Mouse (Mus musculus) lung, embryonic 16.5 days (tissue): Measurements from ENCODE around the gene Actr3. TPM values are rescaled to one million over a fixed set of nuclear protein-coding genes. Genes with fewer than 3 reads are reported as not detected.

Experiments used
- ATAC-seq: fragments of 200-750 bp; cut with Nextera tagmentation; 2 replicates; pipeline ENCODE4 v1.8.0; 2017; ENCODE audit warnings: low read depth, mild to moderate bottlenecking, moderate library complexity
- H3K27ac ChIP-seq: fragments of 300-500 bp; sonication (generic); 2 replicates; pipeline ENCODE4 v1.5.1; 2014; ENCODE audit warnings: mild to moderate bottlenecking, control low read depth, low read length
- H3K27me3 ChIP-seq: fragments of 300-500 bp; sonication (generic); 2 replicates; pipeline ENCODE4 v1.6.1; 2014; ENCODE audit warnings: low read depth, low read length, mixed read lengths; ENCODE audit not compliant: control insufficient read depth, insufficient read depth
- H3K36me3 ChIP-seq: fragments of 300-500 bp; sonication (generic); 2 replicates; pipeline ENCODE4 v1.6.1; 2014; ENCODE audit warnings: low read length; ENCODE audit not compliant: control insufficient read depth, insufficient read depth
- H3K4me1 ChIP-seq: fragments of 300-500 bp; sonication (generic); replicated peaks from 2 replicates; pipeline ENCODE4 v1.6.1; 2014; ENCODE audit warnings: low read length, mixed read lengths; ENCODE audit not compliant: control insufficient read depth, insufficient read depth
- H3K4me2 ChIP-seq: fragments of 300-500 bp; sonication (generic); 2 replicates; pipeline ENCODE4 v1.6.1; 2014; ENCODE audit warnings: low read depth, low read length, control low read depth
- H3K4me3 ChIP-seq: fragments of 300-500 bp; sonication (generic); 2 replicates; pipeline ENCODE4 v1.5.1; 2014; ENCODE audit warnings: mild to moderate bottlenecking, low read length, control low read depth
- H3K9ac ChIP-seq: fragments of 300-500 bp; sonication (generic); 2 replicates; pipeline ENCODE4 v1.6.1; 2014; ENCODE audit warnings: low read length, control low read depth
- H3K9me3 ChIP-seq: fragments of 300-500 bp; sonication (generic); 2 replicates; pipeline ENCODE4 v1.6.1; 2016; ENCODE audit warnings: low read length; ENCODE audit not compliant: control insufficient read depth
- WGBS: fragments of 180-500 bp; shearing (Covaris S2); extraction: QIAGEN DNeasy Blood & Tissue Kit; methylation state at CpG from one replicate; pipeline ENCODE4 v1.1.7; 2014; 5-methylcytosine and 5-hydroxymethylcytosine counted together
- polyA plus RNA-seq: library from polyadenylated mRNA; unstranded; fragments of >200 nt; fragmentation: Nextera tagmentation; extraction: Ambion mirVana; gene quantifications from 2 replicates; pipeline ENCODE4 v1.2.1, GENCODE M21; 2015

Gene Actr3
- polyA plus RNA-seq, 1 experiment from 2014 or later = 329 TPM

GRCm38 (mm10) chr1:125441679-125442078, 6.2 kb upstream of the Actr3 start:
- WGBS = 39% methylated on average over 7 of the region's 7 CpGs
- peak; percentile 70 for ATAC-seq
- no peak overlapping the region for H3K4me2 ChIP-seq

GRCm38 (mm10) chr1:125441251-125441650, 5.7 kb upstream of the Actr3 start:
- no peak overlapping the region for H3K9ac ChIP-seq
- no peaks in the 10 kb centered on the region for H3K9me3 ChIP-seq
- H3K36me3 ChIP-seq = no peaks in the 10 kb centered on the region
- ATAC-seq = no peak
- H3K27me3 ChIP-seq = no peaks in the 10 kb centered on the region
- H3K4me2 ChIP-seq = no peak overlapping the region
- peaks cover 5% of the 10 kb centered on the region; the same call in 1 of the 2 replicates for H3K4me1 ChIP-seq
- H3K27ac ChIP-seq = peak overlapping the region; percentile 66
- 62% methylated on average over 6 of the region's 6 CpGs for WGBS
- H3K4me3 ChIP-seq = no peak overlapping the region

More at GRCm38 (mm10) chr1:125441679-125442078, 6.2 kb upstream of the Actr3 start:
- H3K36me3 ChIP-seq = no peaks in the 10 kb centered on the region
- H3K27me3 ChIP-seq = no peaks in the 10 kb centered on the region
- H3K4me3 ChIP-seq = no peak overlapping the region
- no peaks in the 10 kb centered on the region for H3K9me3 ChIP-seq
- peaks cover 2% of the 10 kb centered on the region; the same call in 1 of the 2 replicates for H3K4me1 ChIP-seq
- peak overlapping the region; percentile 66; the same call in 1 of the 2 replicates for H3K27ac ChIP-seq
- H3K9ac ChIP-seq = no peak overlapping the region

- H3K4me3 ChIP-seq = no peak overlapping the region
- no peak overlapping the region for H3K27ac ChIP-seq
- no peak overlapping the region for H3K4me2 ChIP-seq
- no peaks in the 10 kb centered on the region for H3K9me3 ChIP-seq
- H3K4me1 ChIP-seq = peaks cover 5% of the 10 kb centered on the region; the same call in 1 of the 2 replicates
- WGBS = 94% methylated on average over 3 of the region's 3 CpGs
- no peaks in the 10 kb centered on the region for H3K36me3 ChIP-seq
- no peaks in the 10 kb centered on the region for H3K27me3 ChIP-seq
- no peak overlapping the region for H3K9ac ChIP-seq
- no peak for ATAC-seq
These were observed 4.0 kb upstream of the Actr3 start for GRCm38 (mm10) chr1:125439556-125439955.

- Histone ChIP-seq H3K9me3 (no peaks in the 10 kb centered on the region), H3K4me1 (peaks cover 5% of the 10 kb centered on the region; the same call in 1 of the 2 replicates), H3K36me3 (no peaks in the 10 kb centered on the region), H3K27ac (no peak overlapping the region), H3K9ac (no peak overlapping the region), H3K27me3 (no peaks in the 10 kb centered on the region), H3K4me2 (no peak overlapping the region), H3K4me3 (no peak overlapping the region)
- WGBS = 87% methylated on average over 2 of the region's 2 CpGs
- no peak for ATAC-seq
These were observed 3.3 kb upstream of the Actr3 start for GRCm38 (mm10) chr1:125438826-125439225.

- no peak for ATAC-seq
- 26% methylated on average over 3 of the region's 3 CpGs for WGBS
- H3K9ac ChIP-seq = no peak overlapping the region
These were observed 2.4 kb upstream of the Actr3 start for GRCm38 (mm10) chr1:125437927-125438326.

GRCm38 (mm10) chr1:125437161-125437560, 1.6 kb upstream of the Actr3 start:
- Histone ChIP-seq H3K4me2 (no peak overlapping the region), H3K4me1 (peaks cover 13% of the 10 kb centered on the region), H3K36me3 (no peaks in the 10 kb centered on the region), H3K9me3 (no peaks in the 10 kb centered on the region), H3K9ac (no peak overlapping the region), H3K27me3 (no peaks in the 10 kb centered on the region), H3K27ac (no peak overlapping the region), H3K4me3 (no peak overlapping the region)
- WGBS = 70% methylated on average over 2 of the region's 2 CpGs
- no peak for ATAC-seq

More at GRCm38 (mm10) chr1:125437927-125438326, 2.4 kb upstream of the Actr3 start:
- H3K27ac ChIP-seq = no peak overlapping the region
- H3K27me3 ChIP-seq = no peaks in the 10 kb centered on the region
- no peak overlapping the region for H3K4me2 ChIP-seq
- H3K36me3 ChIP-seq = no peaks in the 10 kb centered on the region
- no peaks in the 10 kb centered on the region for H3K9me3 ChIP-seq
- H3K4me1 ChIP-seq = peaks cover 9% of the 10 kb centered on the region; the same call in 1 of the 2 replicates
- H3K4me3 ChIP-seq = no peak overlapping the region

GRCm38 (mm10) chr1:125435018-125435368, 534 bp downstream of the Actr3 start:
- 0% methylated on average over 19 of the region's 23 CpGs for WGBS
- H3K4me2 ChIP-seq = peak overlapping the region; percentile 65

GRCm38 (mm10) chr1:125434485-125435001, 984 bp downstream of the Actr3 start:
- Histone ChIP-seq H3K4me3 (peak overlapping the region; percentile 90), H3K27ac (peak overlapping the region; percentile 99), H3K36me3 (no peaks in the 10 kb centered on the region), H3K4me1 (peaks cover 30% of the 10 kb centered on the region), H3K9me3 (no peaks in the 10 kb centered on the region), H3K4me2 (peak overlapping the region; percentile 65), H3K9ac (peak overlapping the region; percentile 97), H3K27me3 (no peaks in the 10 kb centered on the region)
- WGBS = under 1% methylated on average over 25 of the region's 25 CpGs
- ATAC-seq = peak; percentile 0; the same call in 1 of the 2 replicates

More at GRCm38 (mm10) chr1:125435018-125435368, 534 bp downstream of the Actr3 start:
- Histone ChIP-seq H3K27me3 (no peaks in the 10 kb centered on the region), H3K27ac (peak overlapping the region; percentile 99), H3K9me3 (no peaks in the 10 kb centered on the region), H3K4me3 (peak overlapping the region; percentile 90), H3K36me3 (no peaks in the 10 kb centered on the region), H3K4me1 (peaks cover 25% of the 10 kb centered on the region), H3K9ac (peak overlapping the region; percentile 97)
- no peak for ATAC-seq

- no peaks in the 10 kb centered on the region for H3K9me3 ChIP-seq
- WGBS = 46% methylated on average over 4 of the region's 4 CpGs
- H3K36me3 ChIP-seq = no peaks in the 10 kb centered on the region
- H3K27me3 ChIP-seq = no peaks in the 10 kb centered on the region
- H3K27ac ChIP-seq = no peak overlapping the region
- H3K4me1 ChIP-seq = peaks cover 28% of the 10 kb centered on the region
- no peak for ATAC-seq
- H3K4me3 ChIP-seq = no peak overlapping the region
- no peak overlapping the region for H3K9ac ChIP-seq
- H3K4me2 ChIP-seq = no peak overlapping the region
These were observed 4.2 kb downstream of the Actr3 start for GRCm38 (mm10) chr1:125431286-125431685.
